Mouse (Mus musculus) Muller cell, postnatal 12 days (primary cell): Measurements from ENCODE around the gene Cnbp.
A peak's percentile ranks its signal among the peaks of the same experiment; 100 is the strongest.

Source experiments
- DNase-seq: peaks from one replicate; pipeline ENCODE4 v3.0.0-alpha.2; 2015; ENCODE audit errors: inconsistent ontology term

Cnbp gene

GRCm38 (mm10) chr6:87850155-87850899 lies 579 bp downstream of the Cnbp start:
- peak; percentile 72 for DNase-seq

- DNase-seq: peak; percentile 30
Observed at GRCm38 (mm10) chr6:87849780-87850154, 1.1 kb downstream of the Cnbp start.

DNA sequence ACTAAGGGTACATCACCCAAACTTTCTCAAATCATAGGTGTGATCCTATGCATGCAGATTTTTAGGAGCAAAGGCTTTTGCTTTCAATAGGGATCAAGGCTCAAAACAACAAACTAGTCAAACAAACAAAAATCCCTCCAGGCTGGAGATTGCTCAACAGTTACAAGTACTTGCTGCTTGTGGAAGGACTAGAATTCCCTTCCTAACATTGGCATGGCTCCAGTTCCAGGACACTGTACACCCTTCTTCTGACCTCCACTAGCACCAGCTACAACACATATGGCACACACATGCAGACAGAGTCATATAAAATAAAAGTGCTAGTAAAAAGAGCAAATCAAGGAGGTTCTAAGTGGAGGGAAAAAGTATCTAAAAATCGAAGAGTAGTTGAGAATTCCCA lies 4.1 kb downstream of the Cnbp start:
- no peak for DNase-seq

DNA sequence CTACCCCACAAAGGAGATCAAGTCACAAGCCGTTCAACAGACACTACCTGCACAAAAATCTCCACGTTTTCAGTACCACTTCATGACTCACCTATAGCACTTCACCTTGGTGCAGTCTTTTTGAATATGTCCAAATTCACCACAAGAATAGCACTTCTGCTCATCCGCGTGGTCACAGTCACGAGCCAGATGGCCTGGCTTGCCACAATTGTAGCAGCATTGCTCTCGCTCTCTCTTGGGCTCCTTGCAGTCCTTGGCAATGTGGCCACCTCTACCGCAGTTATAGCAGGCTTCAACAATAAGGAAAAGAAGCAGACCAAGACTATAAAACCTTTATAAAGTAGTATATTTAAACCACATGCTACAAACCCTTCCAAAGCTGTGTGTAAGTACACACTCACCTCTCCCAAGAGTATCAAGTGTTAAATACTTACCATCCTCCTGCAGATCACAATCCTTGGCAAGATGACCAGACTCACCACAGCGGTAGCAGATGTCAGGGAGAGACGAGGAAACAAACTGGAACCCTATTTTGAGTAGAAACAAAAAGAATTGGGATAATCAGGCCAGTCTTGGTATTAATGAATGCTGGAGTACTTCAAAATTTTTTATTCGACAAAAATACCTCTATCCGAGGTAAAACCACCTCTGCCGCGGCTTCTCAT lies 5.7 kb downstream of the Cnbp start:
- no peak for DNase-seq

DNA sequence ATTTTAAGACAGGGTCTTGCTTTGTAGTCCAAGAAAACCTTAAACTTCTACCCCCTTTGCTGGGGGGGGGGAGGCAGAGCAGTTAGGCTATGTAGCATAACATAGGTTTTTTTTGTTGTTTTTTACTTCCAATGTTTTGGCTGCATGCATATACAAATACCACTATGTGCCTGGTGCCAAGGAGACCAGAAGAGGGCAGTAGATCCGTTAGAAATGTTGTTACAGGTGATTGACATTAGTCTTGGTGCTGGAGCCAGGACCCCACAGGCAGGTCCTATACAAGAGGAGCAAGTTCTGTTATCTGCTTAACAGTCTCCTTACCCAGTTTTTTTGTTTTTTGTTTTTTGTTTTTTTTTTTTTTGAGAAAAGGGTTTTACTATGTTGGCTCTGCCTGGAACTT lies 8.7 kb downstream of the Cnbp start:
- DNase-seq: no peak

- no peak for DNase-seq
Observed at GRCm38 (mm10) chr6:87841635-87842034, 9.3 kb downstream of the Cnbp start.

DNA sequence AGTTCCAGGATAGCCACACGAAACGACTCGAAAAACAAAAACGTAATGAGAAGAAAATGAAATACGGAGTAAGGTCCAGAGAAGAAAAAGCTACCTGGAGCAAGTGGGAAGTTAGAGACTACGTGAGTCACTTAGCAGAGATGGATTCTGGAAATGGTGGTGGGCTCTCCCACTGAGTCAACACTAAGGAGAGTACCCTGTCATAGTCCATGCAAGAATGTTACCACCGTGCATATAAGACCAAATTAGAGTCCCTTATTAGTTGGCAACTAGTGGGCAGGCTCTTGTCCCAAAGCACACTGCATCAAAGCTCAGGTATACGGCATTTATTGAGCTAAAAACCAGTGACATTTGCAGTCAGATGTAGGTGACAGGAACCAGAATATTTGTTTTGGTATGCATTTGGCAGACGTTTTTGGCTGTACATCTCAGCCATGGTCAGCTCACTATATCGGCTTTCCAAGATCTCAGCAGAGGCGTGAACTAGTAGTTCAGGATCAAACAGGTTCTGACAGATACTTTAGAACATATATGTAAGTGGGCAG lies 11.0 kb downstream of the Cnbp start:
- no peak for DNase-seq

- peak; percentile 98 for DNase-seq
Observed at GRCm38 (mm10) chr6:87838551-87839197, 12.2 kb downstream of the Cnbp start, which contains the start of gene Isy1. TSS of gene Isy1 (minus strand) at chr6:87838798.

- no peak for DNase-seq
Observed at GRCm38 (mm10) chr6:87835695-87836094, 15.2 kb downstream of the Cnbp start, which contains the start of gene Gm45140. TSS of gene Gm45140 (minus strand) at chr6:87835795.

GRCm38 (mm10) chr6:87820366-87820765 lies 30.5 kb downstream of the Cnbp start:
- DNase-seq: no peak

DNA sequence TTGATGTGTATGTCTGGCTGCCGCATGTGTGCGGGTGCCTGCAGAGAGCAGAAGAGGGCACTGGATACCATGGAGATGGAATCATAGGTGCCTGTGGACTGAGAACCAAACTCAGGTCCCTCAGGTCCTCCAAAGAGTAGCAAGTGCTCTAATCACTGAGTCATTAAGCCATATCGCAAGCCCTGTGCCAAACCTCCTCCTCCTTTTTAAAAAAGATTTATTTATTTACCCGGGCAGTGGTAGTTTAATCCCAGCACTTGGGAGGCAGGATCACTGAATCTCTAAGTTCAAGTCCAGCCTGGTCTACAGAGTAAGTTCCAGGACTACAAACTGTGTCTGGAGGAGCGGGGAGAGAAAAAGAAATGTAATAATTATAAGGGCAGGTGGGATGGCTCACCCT lies 36.4 kb downstream of the Cnbp start:
- no peak for DNase-seq

- DNase-seq: no peak
Observed at GRCm38 (mm10) chr6:87812656-87813055, 38.2 kb downstream of the Cnbp start.

DNA sequence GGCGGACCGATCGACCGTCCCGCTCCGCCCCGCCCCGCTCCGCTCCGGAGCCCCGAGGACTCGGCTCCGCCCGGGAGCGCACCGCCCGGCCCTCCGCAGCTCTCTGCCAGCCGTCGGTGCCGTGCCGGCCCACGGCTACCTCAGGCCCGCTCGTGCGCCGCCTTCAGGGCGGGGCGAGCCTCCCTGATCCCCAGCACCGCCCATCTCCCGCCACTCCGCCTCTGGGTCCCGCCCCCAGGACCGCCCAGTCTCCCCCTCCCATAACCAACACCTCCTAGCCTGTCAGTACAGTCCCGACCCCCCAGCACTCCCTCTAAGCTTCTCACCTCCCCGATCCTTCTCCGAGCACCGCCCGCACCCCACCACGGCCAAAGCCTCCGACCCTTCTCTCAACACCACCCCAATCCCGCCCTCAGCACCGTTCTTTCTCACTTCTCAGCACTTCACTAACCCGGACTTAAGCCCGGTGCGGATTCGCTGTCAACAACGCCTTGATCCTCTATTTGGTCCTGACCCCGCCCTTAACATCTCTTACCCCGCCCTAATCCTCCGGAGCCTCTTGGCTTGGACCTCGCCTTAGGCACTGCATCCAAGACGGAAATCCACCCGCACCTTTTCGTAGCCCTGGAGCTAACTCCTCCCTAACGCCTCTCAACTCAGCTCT lies 39.1 kb downstream of the Cnbp start, which contains the start of gene Rab43:
Rab43 (minus strand) TSS at position 490 of the 664 bp plus-strand sequence.
- peak; percentile 95 for DNase-seq

DNA sequence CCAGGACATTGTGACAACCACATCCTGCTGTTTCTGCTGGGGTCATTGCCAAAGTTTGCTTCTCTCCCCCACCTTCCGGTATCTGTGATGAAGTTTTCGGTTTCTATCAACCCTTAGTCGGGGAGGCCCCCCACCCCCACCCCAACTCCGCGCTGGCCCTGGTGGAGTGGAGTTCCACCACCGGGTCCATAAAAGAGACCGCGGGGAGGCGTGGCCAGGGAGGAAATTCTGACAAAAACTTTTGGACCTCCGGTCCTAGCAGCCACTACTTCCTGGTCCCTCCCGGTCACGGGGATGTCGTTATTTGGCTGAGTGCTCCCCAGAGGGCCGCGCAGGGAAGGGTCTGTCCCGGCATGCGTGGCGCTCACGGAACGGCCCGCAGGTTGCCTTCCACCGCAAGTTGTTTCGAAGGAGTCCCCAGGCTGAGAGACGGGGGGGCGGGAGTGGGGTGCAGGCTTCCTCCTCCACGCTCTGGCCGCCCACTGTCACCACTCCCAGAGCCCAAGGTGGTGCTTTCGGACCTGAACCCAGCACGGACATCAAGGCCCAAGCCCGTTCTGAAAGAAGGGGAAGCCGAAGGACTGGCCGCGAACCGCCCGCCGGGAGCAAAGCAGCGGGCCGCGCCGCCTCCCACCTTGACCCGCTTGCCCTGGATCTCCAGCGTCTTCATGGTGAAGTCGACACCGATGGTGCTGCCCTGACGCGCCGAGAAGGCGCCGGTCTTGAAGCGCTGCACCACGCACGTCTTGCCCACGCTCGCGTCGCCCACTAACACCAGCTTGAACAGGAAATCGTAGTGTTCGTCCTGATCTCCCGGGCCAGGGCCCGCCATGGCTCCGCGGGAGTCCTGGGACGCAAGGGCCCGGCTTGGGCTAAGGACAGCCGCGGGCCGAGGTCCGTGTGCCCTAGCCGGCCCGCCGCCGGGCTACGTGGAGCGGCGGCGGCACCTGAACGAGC lies 39.9 kb downstream of the Cnbp start:
- DNase-seq: peak; percentile 86

GRCm38 (mm10) chr6:87810311-87810710 lies 40.6 kb downstream of the Cnbp start:
- DNase-seq: peak; percentile 4

DNA sequence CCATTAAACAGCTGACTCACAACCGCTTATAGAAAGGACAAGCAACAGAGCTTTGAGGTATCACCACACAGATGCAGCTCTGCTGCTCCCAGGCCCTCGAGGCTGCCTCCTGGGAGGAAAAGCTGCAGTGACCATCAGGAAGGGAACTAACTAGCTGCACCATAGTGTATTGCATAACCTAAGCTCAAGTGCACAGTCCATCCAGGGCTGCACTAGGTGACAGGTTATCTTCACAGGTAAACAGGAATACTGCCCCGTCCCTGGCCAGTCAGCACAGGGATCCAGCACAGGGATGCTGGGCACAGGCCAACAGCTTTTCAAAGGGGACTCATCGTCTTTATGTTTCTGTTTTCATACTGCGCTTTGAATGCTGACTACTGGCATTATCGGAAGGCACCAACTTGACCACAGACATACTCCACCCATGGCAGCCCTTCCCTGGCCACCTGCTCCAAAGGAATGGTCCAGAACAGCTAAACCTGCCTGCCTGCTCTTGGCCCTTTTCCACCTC lies 41.2 kb downstream of the Cnbp start:
- DNase-seq: no peak

GRCm38 (mm10) chr6:87809144-87809543 lies 41.8 kb downstream of the Cnbp start:
- no peak for DNase-seq

- no peak for DNase-seq
Observed at GRCm38 (mm10) chr6:87808521-87808920, 42.4 kb downstream of the Cnbp start.

GRCm38 (mm10) chr6:87807735-87808440 lies 43.0 kb downstream of the Cnbp start:
- DNase-seq: no peak

DNA sequence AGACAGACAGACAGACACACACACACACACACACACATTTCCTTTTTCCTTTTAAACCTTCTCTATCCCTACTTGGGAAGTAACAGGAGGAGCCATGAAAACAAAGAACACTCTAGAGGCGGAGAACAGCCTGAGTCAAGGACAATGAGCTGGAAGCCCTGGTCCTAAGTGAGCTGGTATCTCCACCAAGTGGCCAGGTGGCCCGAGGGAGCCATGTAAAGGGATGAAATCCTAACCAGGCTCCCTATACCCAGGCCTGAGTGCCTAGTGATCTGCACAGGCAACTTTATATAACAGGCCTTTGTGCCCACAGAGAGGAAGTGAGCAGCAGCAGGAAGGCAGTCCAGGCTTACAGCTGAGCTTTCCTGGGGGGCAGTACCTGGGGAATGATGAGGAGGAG lies 44.0 kb downstream of the Cnbp start:
- DNase-seq: no peak
